Mouse (Mus musculus) midbrain, embryonic 15.5 days (tissue): ENCODE measurements around the gene Hist1h4j. TPM values are rescaled to one million over a fixed set of nuclear protein-coding genes. Genes with fewer than 3 reads are reported as not detected.
"Not testable (repeated sequence)": the region's sequence is repeated elsewhere in the genome, so short reads cannot be mapped to it uniquely, and the experiment has no call there.

ENCODE experiments used
- ATAC-seq: fragments of 200-750 bp; cut with Nextera tagmentation; replicated peaks from 2 replicates; pipeline ENCODE4 v1.8.0; 2017; ENCODE audit warnings: moderate TSS enrichment
- H3K27ac ChIP-seq: fragments of 300-500 bp; sonication (generic); 2 replicates; pipeline ENCODE4 v1.5.1; 2015; ENCODE audit warnings: mild to moderate bottlenecking, inconsistent platforms
- H3K27me3 ChIP-seq: fragments of 300-500 bp; sonication (generic); replicated peaks from 2 replicates; pipeline ENCODE4 v1.6.1; 2015; ENCODE audit warnings: inconsistent platforms
- H3K36me3 ChIP-seq: fragments of 300-500 bp; sonication (generic); replicated peaks from 2 replicates; pipeline ENCODE4 v1.6.1; 2015; ENCODE audit warnings: inconsistent platforms
- H3K4me1 ChIP-seq: fragments of 300-500 bp; sonication (generic); 2 replicates; pipeline ENCODE4 v1.6.1; 2015; ENCODE audit warnings: inconsistent platforms
- H3K4me2 ChIP-seq: fragments of 300-500 bp; sonication (generic); 2 replicates; pipeline ENCODE4 v1.6.1; 2015; ENCODE audit warnings: inconsistent platforms, mild to moderate bottlenecking, moderate library complexity
- H3K4me3 ChIP-seq: fragments of 300-500 bp; sonication (generic); 2 replicates; pipeline ENCODE4 v1.5.1; 2015; ENCODE audit warnings: mild to moderate bottlenecking, inconsistent platforms
- H3K9ac ChIP-seq: fragments of 300-500 bp; sonication (generic); 2 replicates; pipeline ENCODE4 v1.6.1; 2015; ENCODE audit warnings: mild to moderate bottlenecking, inconsistent platforms
- H3K9me3 ChIP-seq: fragments of 300-500 bp; sonication (generic); 2 replicates; pipeline ENCODE4 v1.6.1; 2016; ENCODE audit warnings: inconsistent platforms
- WGBS: fragments of 180-500 bp; shearing (Covaris S2); methylation state at CpG from one replicate; pipeline ENCODE4 v1.1.7; 2015; ENCODE audit warnings: mixed read lengths; 5-methylcytosine and 5-hydroxymethylcytosine counted together
- polyA plus RNA-seq: library from polyadenylated mRNA; unstranded; fragments of >200 nt; fragmentation: Nextera tagmentation; extraction: Ambion mirVana; gene quantifications from 2 replicates; pipeline ENCODE4 v1.2.1, GENCODE M21; 2015

Gene Hist1h4j
- polyA plus RNA-seq, 1 experiment from 2014 or later = 0.93 TPM

- WGBS = under 1% methylated on average over 31 of the region's 56 CpGs
- peak; percentile 45 for ATAC-seq
These were observed 17.2 kb upstream of the Hist1h4j start, which contains the start of gene Hist1h3h for GRCm38 (mm10) chr13:21717397-21718357. Gene Hist1h3h, plus strand, starts transcription at chr13:21717659.

DNA sequence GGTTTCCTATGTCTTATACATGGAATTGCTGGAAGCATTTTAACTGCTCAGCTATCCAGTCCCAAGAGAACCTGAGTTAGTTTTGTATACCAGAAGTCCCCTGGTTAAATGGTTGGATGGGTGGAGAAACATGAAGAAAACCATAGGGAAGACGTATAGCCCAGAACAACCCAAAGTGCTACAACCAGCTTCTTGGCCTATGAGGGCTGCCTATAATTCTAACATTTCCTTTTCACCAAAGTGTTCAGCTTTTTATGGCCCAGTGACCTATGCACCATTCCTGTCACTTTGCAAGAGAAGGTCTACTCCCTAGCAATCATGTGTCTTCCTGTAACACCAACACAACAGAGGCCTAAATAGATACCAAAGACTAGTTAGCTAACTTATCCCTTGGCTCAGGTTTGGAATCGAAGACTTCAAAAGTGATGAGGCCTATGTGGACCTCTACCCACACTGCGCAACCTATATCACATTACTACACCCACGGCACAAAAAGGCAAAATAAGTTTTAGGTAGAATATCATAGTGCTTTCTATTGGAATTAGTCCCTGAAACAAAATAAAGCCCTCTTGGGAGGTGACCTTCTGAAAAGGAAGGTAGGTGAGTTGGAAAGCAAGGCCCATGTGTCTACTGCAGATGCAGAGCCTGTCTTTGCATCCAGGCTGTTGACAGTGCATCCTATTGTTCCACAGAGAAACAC is 16.3 kb upstream of the Hist1h4j start:
- H3K27me3 ChIP-seq = no peaks in the 10 kb centered on the region
- H3K27ac ChIP-seq = peak overlapping the region; percentile 58; the same call in 1 of the 2 replicates
- H3K36me3 ChIP-seq = no peaks in the 10 kb centered on the region
- peak overlapping the region; percentile 78 for H3K4me2 ChIP-seq
- 58% methylated on average over 4 of the region's 4 CpGs for WGBS
- ATAC-seq = no peak
- H3K4me1 ChIP-seq = peaks cover 36% of the 10 kb centered on the region
- H3K9ac ChIP-seq = peak overlapping the region; percentile 21; the same call in 1 of the 2 replicates
- H3K4me3 ChIP-seq = peak overlapping the region; percentile 39
- no peaks in the 10 kb centered on the region for H3K9me3 ChIP-seq

More at GRCm38 (mm10) chr13:21717397-21718357, 17.2 kb upstream of the Hist1h4j start, which contains the start of gene Hist1h3h:
- Histone ChIP-seq H3K4me3 (peak within 1 kb of the TSS; percentile 44), H3K27ac (peak within 1 kb of the TSS; percentile 91), H3K4me1 (peaks cover 35% of the 10 kb centered on the region), H3K9ac (peak within 1 kb of the TSS; percentile 52), H3K4me2 (peak within 1 kb of the TSS; percentile 78)
- not testable (repeated sequence) for H3K9me3 ChIP-seq, H3K27me3 ChIP-seq, H3K36me3 ChIP-seq

DNA sequence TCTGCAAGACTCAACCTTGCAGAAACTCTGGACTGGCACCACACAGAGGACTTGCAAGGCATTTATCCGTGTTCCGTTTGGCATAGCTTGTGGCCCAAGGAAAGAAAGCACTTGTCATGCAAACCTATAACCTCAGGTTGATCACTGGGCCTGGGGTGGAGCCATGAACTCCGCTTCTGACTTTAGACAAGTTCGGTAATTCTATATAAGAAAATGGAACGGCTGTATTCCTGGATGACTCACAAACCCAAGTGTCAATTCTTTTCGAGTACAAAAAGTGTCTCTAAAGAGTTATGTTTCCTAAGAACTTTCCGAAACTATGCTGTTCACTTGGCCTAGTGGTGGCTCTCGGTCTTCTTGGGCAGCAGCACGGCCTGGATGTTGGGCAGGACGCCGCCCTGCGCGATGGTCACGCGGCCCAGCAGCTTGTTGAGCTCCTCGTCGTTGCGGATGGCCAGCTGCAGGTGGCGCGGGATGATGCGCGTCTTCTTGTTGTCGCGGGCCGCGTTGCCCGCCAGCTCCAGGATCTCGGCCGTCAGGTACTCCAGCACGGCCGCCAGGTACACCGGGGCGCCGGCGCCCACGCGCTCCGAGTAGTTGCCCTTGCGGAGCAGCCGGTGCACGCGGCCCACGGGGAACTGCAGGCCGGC is 13.6 kb upstream of the Hist1h4j start:
- Histone ChIP-seq H3K27ac (peak overlapping the region; percentile 87), H3K4me1 (peaks cover 27% of the 10 kb centered on the region), H3K4me3 (peak overlapping the region; percentile 45), H3K4me2 (peak overlapping the region; percentile 69)
- not testable (repeated sequence) for H3K36me3 ChIP-seq, H3K9me3 ChIP-seq, H3K27me3 ChIP-seq, ATAC-seq, H3K9ac ChIP-seq
- WGBS = 1% methylated on average over 24 of the region's 44 CpGs

- H3K9me3 ChIP-seq, H3K27me3 ChIP-seq, H3K36me3 ChIP-seq: not testable (repeated sequence)
- Histone ChIP-seq H3K4me2 (peak within 1 kb of the TSS; percentile 69), H3K27ac (peak within 1 kb of the TSS; percentile 87), H3K4me3 (peak within 1 kb of the TSS; percentile 45), H3K4me1 (peaks cover 25% of the 10 kb centered on the region), H3K9ac (peak within 1 kb of the TSS; percentile 50)
- under 1% methylated on average over 37 of the region's 37 CpGs for WGBS
- ATAC-seq = peak; percentile 98
These were observed 13.0 kb upstream of the Hist1h4j start, which contains the start of gene Hist1h2bm for GRCm38 (mm10) chr13:21721757-21722372. Gene Hist1h2bm, plus strand, starts transcription at chr13:21722044.

GRCm38 (mm10) chr13:21722373-21722925 is 12.4 kb upstream of the Hist1h4j start:
- Histone ChIP-seq H3K4me3 (peak overlapping the region; percentile 45), H3K27me3 (no peaks in the 10 kb centered on the region), H3K36me3 (no peaks in the 10 kb centered on the region), H3K9me3 (no peaks in the 10 kb centered on the region), H3K4me2 (peak overlapping the region; percentile 69), H3K27ac (peak overlapping the region; percentile 87), H3K4me1 (peaks cover 22% of the 10 kb centered on the region), H3K9ac (peak overlapping the region; percentile 50)
- WGBS = 2% methylated on average over 11 of the region's 11 CpGs
- no peak; the same call in 1 of the 2 replicates for ATAC-seq

GRCm38 (mm10) chr13:21722993-21723836 is 11.6 kb upstream of the Hist1h4j start:
- peaks cover 27% of the 10 kb centered on the region for H3K4me1 ChIP-seq
- H3K27me3 ChIP-seq = no peaks in the 10 kb centered on the region
- no peaks in the 10 kb centered on the region for H3K9me3 ChIP-seq
- 0 out of 2 replicates have a peak overlapping the region, but pooled peaks have one; percentile 69 for H3K4me2 ChIP-seq
- no peak overlapping the region for H3K27ac ChIP-seq
- WGBS = 31% methylated on average over 5 of the region's 5 CpGs
- no peak overlapping the region for H3K9ac ChIP-seq
- no peak for ATAC-seq
- no peak overlapping the region for H3K4me3 ChIP-seq
- H3K36me3 ChIP-seq = no peaks in the 10 kb centered on the region

GRCm38 (mm10) chr13:21727948-21728572 is 6.8 kb upstream of the Hist1h4j start:
- Histone ChIP-seq H3K27me3 (no peaks in the 10 kb centered on the region), H3K4me2 (no peak overlapping the region), H3K36me3 (no peaks in the 10 kb centered on the region), H3K27ac (peak overlapping the region; percentile 48; the same call in 1 of the 2 replicates), H3K9me3 (no peaks in the 10 kb centered on the region), H3K4me1 (peaks cover 8% of the 10 kb centered on the region; the same call in 1 of the 2 replicates), H3K4me3 (no peak overlapping the region), H3K9ac (no peak overlapping the region)
- WGBS = 21% methylated on average over 11 of the region's 11 CpGs
- peak; percentile 63; the same call in 1 of the 2 replicates for ATAC-seq

DNA sequence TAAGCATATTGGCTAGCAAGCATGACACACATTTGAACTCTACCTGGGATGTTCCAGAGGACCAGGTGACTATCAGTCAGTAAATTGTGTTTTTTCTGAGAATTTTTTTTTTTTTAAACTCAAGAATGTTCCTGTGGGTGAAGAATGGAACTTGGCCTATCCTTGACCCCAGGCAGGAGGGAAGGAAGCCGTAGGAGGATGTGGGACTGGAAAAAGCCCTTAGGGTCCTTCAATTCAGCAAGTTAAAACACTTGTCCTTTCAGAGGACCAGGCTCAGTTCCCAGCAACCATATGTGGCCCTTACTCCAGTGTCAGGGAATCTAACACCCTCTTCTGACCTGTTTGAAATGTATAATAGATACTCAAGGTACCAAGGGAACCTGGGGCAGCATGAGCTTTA is 5.3 kb upstream of the Hist1h4j start:
- no peak overlapping the region for H3K9ac ChIP-seq
- no peak overlapping the region for H3K4me3 ChIP-seq
- no peak overlapping the region for H3K27ac ChIP-seq
- 84% methylated on average over 1 of the region's 1 CpGs for whole genome bisulfite sequencing
- no peak for ATAC-seq
- no peaks in the 10 kb centered on the region for H3K36me3 ChIP-seq
- H3K27me3 ChIP-seq = no peaks in the 10 kb centered on the region
- no peak overlapping the region for H3K4me2 ChIP-seq
- no peaks in the 10 kb centered on the region for H3K9me3 ChIP-seq
- H3K4me1 ChIP-seq = peaks cover 8% of the 10 kb centered on the region; the same call in 1 of the 2 replicates

- peak; percentile 32 for ATAC-seq
- Histone ChIP-seq H3K9me3 (no peaks in the 10 kb centered on the region), H3K4me3 (no peak overlapping the region), H3K9ac (no peak overlapping the region), H3K4me1 (peaks cover 12% of the 10 kb centered on the region), H3K27ac (peak overlapping the region; percentile 98), H3K4me2 (peak overlapping the region; percentile 79; the same call in 1 of the 2 replicates), H3K27me3 (no peaks in the 10 kb centered on the region), H3K36me3 (no peaks in the 10 kb centered on the region)
- 56% methylated on average over 5 of the region's 5 CpGs for WGBS
These were observed 1.4 kb upstream of the Hist1h4j start for GRCm38 (mm10) chr13:21733466-21733865.
